Mouse (Mus musculus) liver, embryonic 16.5 days (tissue): ENCODE measurements around the gene Skida1. TPM values are rescaled to one million over a fixed set of nuclear protein-coding genes. Genes with fewer than 3 reads are reported as not detected.

ENCODE experiments used
- ATAC-seq: fragments of 200-750 bp; cut with Nextera tagmentation; 2 replicates; pipeline ENCODE4 v1.8.0; 2017; ENCODE audit warnings: low read depth, mild to moderate bottlenecking, moderate number of reproducible peaks, moderate library complexity
- H3K27ac ChIP-seq: fragments of 300-500 bp; sonication (generic); 2 replicates; pipeline ENCODE4 v1.5.1; 2014; ENCODE audit warnings: mild to moderate bottlenecking, low read length
- H3K27me3 ChIP-seq: fragments of 300-500 bp; sonication (generic); 2 replicates; pipeline ENCODE4 v1.6.1; 2014; ENCODE audit warnings: low read depth, low read length, mixed read lengths; ENCODE audit not compliant: control insufficient read depth, insufficient read depth
- H3K36me3 ChIP-seq: fragments of 300-500 bp; sonication (generic); 2 replicates; pipeline ENCODE4 v1.6.1; 2014; ENCODE audit warnings: mild to moderate bottlenecking; ENCODE audit not compliant: control insufficient read depth, insufficient read depth
- H3K4me1 ChIP-seq: fragments of 300-500 bp; sonication (generic); 2 replicates; pipeline ENCODE4 v1.6.1; 2014; ENCODE audit warnings: low read depth, low read length, mixed read lengths; ENCODE audit not compliant: control insufficient read depth
- H3K4me2 ChIP-seq: fragments of 300-500 bp; sonication (generic); 2 replicates; pipeline ENCODE4 v1.6.1; 2014; ENCODE audit warnings: low read depth, low read length, mixed read lengths
- H3K4me3 ChIP-seq: fragments of 300-500 bp; sonication (generic); 2 replicates; pipeline ENCODE4 v1.5.1; 2014; ENCODE audit warnings: low read depth, mild to moderate bottlenecking, low read length
- H3K9ac ChIP-seq: fragments of 300-500 bp; sonication (generic); 2 replicates; pipeline ENCODE4 v1.6.1; 2014; ENCODE audit warnings: low read depth, low read length
- H3K9me3 ChIP-seq: fragments of 300-500 bp; sonication (generic); replicated peaks from 2 replicates; pipeline ENCODE4 v1.6.1; 2016; ENCODE audit warnings: low read length; ENCODE audit not compliant: control insufficient read depth
- WGBS: fragments of 180-500 bp; shearing (Covaris S2); extraction: QIAGEN DNeasy Blood & Tissue Kit; methylation state at CpG from one replicate; pipeline ENCODE4 v1.1.7; 2014; ENCODE audit not compliant: insufficient replicate concordance; 5-methylcytosine and 5-hydroxymethylcytosine counted together
- polyA plus RNA-seq: library from polyadenylated mRNA; unstranded; fragments of >200 nt; fragmentation: Nextera tagmentation; extraction: Ambion mirVana; gene quantifications from 2 replicates; pipeline ENCODE4 v1.2.1, GENCODE M21; 2015

Skida1 gene
- polyA plus RNA-seq, 1 experiment from 2014 or later: 0.38 TPM

- Histone ChIP-seq H3K4me2 (peak overlapping the region; percentile 77), H3K36me3 (no peaks in the 10 kb centered on the region; the same call in 1 of the 2 replicates), H3K4me1 (peaks cover 15% of the 10 kb centered on the region), H3K9me3 (no peaks in the 10 kb centered on the region), H3K4me3 (peak overlapping the region; percentile 98), H3K9ac (peak overlapping the region; percentile 99), H3K27ac (peak overlapping the region; percentile 100), H3K27me3 (no peaks in the 10 kb centered on the region)
- 3% methylated on average over 6 of the region's 6 CpGs for WGBS
- ATAC-seq: no peak
These were observed 16.8 kb upstream of the Skida1 start for GRCm38 (mm10) chr2:18065708-18066030.

DNA sequence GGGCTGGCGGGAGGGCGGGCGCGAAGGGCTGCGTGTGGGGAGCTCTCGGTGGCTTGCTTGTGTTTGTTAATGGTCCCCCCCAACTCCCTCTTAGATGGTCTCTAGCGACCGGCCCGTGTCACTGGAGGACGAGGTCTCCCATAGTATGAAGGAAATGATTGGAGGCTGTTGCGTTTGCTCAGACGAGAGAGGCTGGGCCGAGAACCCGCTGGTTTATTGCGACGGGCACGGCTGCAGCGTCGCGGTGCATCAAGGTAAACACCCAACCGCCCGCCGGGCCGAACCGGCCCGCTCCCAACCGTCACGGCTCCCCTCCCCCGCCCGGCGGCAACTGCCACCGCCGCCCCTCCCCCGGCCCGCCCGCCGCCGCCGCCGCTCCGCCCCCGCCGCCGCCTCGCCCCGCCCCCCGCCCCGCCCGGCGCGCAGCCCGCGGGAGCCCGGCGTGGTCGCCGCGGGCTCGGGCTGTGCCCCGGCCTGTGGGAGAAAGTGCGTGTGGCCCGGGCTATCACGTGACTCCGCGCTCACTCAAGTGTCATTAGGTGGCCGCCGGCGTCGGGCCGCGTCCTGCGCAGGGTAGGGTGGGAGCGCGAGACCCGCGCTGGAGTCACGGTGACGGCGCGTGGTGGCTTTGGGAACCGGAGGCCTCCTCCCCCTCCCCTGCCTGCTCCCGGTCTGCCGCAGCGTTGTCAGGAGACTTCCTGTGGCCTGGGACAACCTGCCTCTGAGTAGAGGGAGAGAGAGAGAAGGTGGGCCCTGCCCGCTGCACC is 16.3 kb upstream of the Skida1 start:
- no peaks in the 10 kb centered on the region for H3K27me3 ChIP-seq
- peak; percentile 65 for ATAC-seq
- no peaks in the 10 kb centered on the region; the same call in 1 of the 2 replicates for H3K36me3 ChIP-seq
- H3K27ac ChIP-seq: peak overlapping the region; percentile 100
- WGBS: under 1% methylated on average over 60 of the region's 85 CpGs
- H3K9ac ChIP-seq: peak overlapping the region; percentile 99
- peaks cover 15% of the 10 kb centered on the region for H3K4me1 ChIP-seq
- no peaks in the 10 kb centered on the region for H3K9me3 ChIP-seq
- peak overlapping the region; percentile 77 for H3K4me2 ChIP-seq
- H3K4me3 ChIP-seq: peak overlapping the region; percentile 98

- H3K4me2 ChIP-seq: peak overlapping the region; percentile 77
- no peaks in the 10 kb centered on the region for H3K27me3 ChIP-seq
- H3K9me3 ChIP-seq: no peaks in the 10 kb centered on the region
- H3K27ac ChIP-seq: peak overlapping the region; percentile 100
- peaks cover 15% of the 10 kb centered on the region for H3K4me1 ChIP-seq
- 0% methylated on average over 33 of the region's 58 CpGs for WGBS
- peak overlapping the region; percentile 99 for H3K9ac ChIP-seq
- no peaks in the 10 kb centered on the region; the same call in 1 of the 2 replicates for H3K36me3 ChIP-seq
- peak; percentile 93 for ATAC-seq
- peak overlapping the region; percentile 98 for H3K4me3 ChIP-seq
These were observed 15.6 kb upstream of the Skida1 start for GRCm38 (mm10) chr2:18064356-18064858.

DNA sequence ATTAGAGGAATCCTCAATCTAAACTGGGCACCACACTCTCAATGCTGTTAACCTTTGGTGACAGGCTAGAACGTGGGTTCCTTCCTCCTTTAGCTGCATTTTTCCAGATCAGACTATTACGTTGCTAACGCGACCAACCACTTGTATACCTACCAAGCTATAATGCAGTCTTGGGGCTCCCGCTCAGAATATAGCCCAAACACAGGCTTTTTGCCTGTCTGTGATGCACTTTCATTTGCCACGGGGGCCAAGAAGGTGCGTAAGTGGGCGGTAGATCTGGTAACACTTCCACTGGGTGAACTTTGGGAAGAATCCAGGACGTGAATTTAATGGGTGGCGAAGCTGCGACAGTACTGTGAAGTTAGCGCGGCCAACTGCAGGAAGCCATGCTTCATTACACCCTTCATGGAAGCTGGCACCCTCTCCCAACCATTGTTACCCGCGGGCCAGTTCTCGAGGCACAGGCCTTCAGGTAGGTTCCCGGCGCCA is 15.0 kb upstream of the Skida1 start:
- WGBS: 0% methylated on average over 18 of the region's 18 CpGs
- Histone ChIP-seq H3K9me3 (no peaks in the 10 kb centered on the region), H3K4me3 (peak overlapping the region; percentile 98), H3K36me3 (no peaks in the 10 kb centered on the region; the same call in 1 of the 2 replicates), H3K9ac (peak overlapping the region; percentile 99), H3K4me2 (peak overlapping the region; percentile 77), H3K27me3 (no peaks in the 10 kb centered on the region), H3K27ac (peak overlapping the region; percentile 100), H3K4me1 (peaks cover 19% of the 10 kb centered on the region)
- ATAC-seq: peak; percentile 17

GRCm38 (mm10) chr2:18060396-18060795 is 11.5 kb upstream of the Skida1 start:
- no peaks in the 10 kb centered on the region for H3K27me3 ChIP-seq
- no peaks in the 10 kb centered on the region for H3K9me3 ChIP-seq
- peaks cover 15% of the 10 kb centered on the region for H3K4me1 ChIP-seq
- H3K27ac ChIP-seq: no peak overlapping the region
- H3K36me3 ChIP-seq: no peaks in the 10 kb centered on the region
- no peak overlapping the region for H3K4me3 ChIP-seq
- WGBS: 80% methylated on average over 1 of the region's 1 CpGs
- no peak overlapping the region for H3K4me2 ChIP-seq
- ATAC-seq: no peak
- no peak overlapping the region for H3K9ac ChIP-seq

DNA sequence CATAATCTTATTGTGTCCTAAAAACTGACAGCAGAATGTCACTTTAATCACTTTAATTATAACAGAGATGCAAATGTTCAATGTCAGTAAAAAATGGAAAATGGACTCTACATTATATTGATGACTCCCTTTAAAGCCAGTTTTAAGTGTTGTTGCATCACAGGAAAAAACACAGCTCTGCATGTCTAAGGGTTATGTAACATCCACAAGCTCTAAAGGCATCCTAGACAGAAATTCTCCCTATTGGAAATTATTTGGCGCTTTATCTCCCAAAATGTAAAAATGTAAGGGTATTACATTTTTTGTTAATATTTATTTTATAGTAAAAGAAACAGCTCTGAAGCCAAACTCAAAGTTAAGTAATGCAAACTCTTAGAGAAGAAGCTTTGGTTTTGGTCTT is 11.0 kb upstream of the Skida1 start:
- Histone ChIP-seq H3K36me3 (no peaks in the 10 kb centered on the region), H3K27ac (no peak overlapping the region), H3K9me3 (no peaks in the 10 kb centered on the region), H3K9ac (no peak overlapping the region), H3K4me3 (no peak overlapping the region), H3K27me3 (no peaks in the 10 kb centered on the region), H3K4me1 (peaks cover 19% of the 10 kb centered on the region), H3K4me2 (no peak overlapping the region)
- no peak for ATAC-seq
- WGBS: 70% methylated on average over 1 of the region's 1 CpGs

DNA sequence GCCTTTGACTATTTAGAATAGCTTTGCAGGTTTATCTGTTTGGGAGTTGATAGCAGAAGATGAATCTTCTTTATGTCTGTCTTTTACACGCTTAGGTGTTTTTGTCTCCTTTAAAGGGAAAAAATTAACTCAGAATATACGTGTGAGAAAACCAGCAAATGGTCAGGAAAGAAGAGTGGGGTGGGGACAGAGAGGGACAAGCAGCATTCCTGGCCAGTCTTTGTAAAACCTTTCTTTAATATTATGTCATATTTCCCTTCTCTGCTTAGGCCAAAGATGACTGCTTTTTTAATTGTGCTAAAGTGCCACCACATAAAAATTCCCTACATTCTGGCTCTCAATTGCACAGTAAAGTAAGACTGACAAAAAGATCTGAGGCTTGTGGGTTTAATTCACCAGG is 10.2 kb upstream of the Skida1 start:
- Histone ChIP-seq H3K4me3 (no peak overlapping the region), H3K9ac (no peak overlapping the region), H3K36me3 (no peaks in the 10 kb centered on the region), H3K9me3 (no peaks in the 10 kb centered on the region), H3K4me2 (no peak overlapping the region), H3K27me3 (peaks cover 3% of the 10 kb centered on the region), H3K27ac (no peak overlapping the region), H3K4me1 (peaks cover 19% of the 10 kb centered on the region)
- ATAC-seq: no peak
- 32% methylated on average over 2 of the region's 2 CpGs for WGBS

GRCm38 (mm10) chr2:18058146-18058708 is 9.4 kb upstream of the Skida1 start:
- 28% methylated on average over 9 of the region's 9 CpGs for WGBS
- ATAC-seq: no peak
- H3K9me3 ChIP-seq: no peaks in the 10 kb centered on the region
- H3K27ac ChIP-seq: peak overlapping the region; percentile 99
- peak overlapping the region; percentile 93 for H3K9ac ChIP-seq
- H3K27me3 ChIP-seq: peaks cover 7% of the 10 kb centered on the region
- H3K36me3 ChIP-seq: no peaks in the 10 kb centered on the region
- H3K4me3 ChIP-seq: peak overlapping the region; percentile 78
- H3K4me2 ChIP-seq: peak overlapping the region; percentile 87
- H3K4me1 ChIP-seq: peaks cover 19% of the 10 kb centered on the region
